Mouse (Mus musculus) gastrocnemius, postnatal 10 days (tissue): ENCODE measurements at regions not wholly inside any gene's neighbourhood (a gene's known extent, or its start where the extent isn't known, plus 50 kb on each side); places are given as distances from the start of the nearest gene placed in this dataset.

Experiments
- DNase-seq: peaks from one replicate; pipeline ENCODE4 v3.0.0; 2021; ENCODE audit warnings: mixed read lengths

GRCm38 (mm10) chr10:126734661-126735060 lies 166.5 kb downstream of the Atp23 start:
- no peak for DNase-seq

- DNase-seq = no peak
These were observed 173.3 kb downstream of the Atp23 start for GRCm38 (mm10) chr10:126727840-126728239.

- DNase-seq = peak; percentile 8
These were observed 183.2 kb downstream of the Atp23 start for GRCm38 (mm10) chr10:126717961-126718360.

- DNase-seq = no peak
These were observed 189.4 kb downstream of the Atp23 start for GRCm38 (mm10) chr10:126711758-126712157.

GRCm38 (mm10) chr10:126709219-126709917 lies 191.8 kb downstream of the Atp23 start:
- no peak for DNase-seq

- no peak for DNase-seq
These were observed 192.4 kb downstream of the Atp23 start for GRCm38 (mm10) chr10:126708730-126709129.

- DNase-seq = no peak
These were observed 192.9 kb downstream of the Atp23 start for GRCm38 (mm10) chr10:126708215-126708614.

- DNase-seq = no peak
These were observed 204.1 kb downstream of the Atp23 start for GRCm38 (mm10) chr10:126697086-126697485.

- no peak for DNase-seq
These were observed 210.1 kb downstream of the Atp23 start for GRCm38 (mm10) chr10:126690914-126691673.

GRCm38 (mm10) chr10:126680275-126681184 lies 220.6 kb downstream of the Atp23 start:
- DNase-seq = no peak

- DNase-seq = no peak
These were observed 221.7 kb downstream of the Atp23 start for GRCm38 (mm10) chr10:126679224-126680120.

GRCm38 (mm10) chr10:126673437-126673836 lies 227.7 kb downstream of the Atp23 start:
- no peak for DNase-seq

GRCm38 (mm10) chr10:126664408-126665083 lies 236.6 kb downstream of the Atp23 start:
- no peak for DNase-seq

GRCm38 (mm10) chr10:126663461-126664013 lies 237.6 kb downstream of the Atp23 start:
- DNase-seq = no peak

GRCm38 (mm10) chr10:126662765-126663164 lies 238.4 kb downstream of the Atp23 start:
- no peak for DNase-seq

- no peak for DNase-seq
These were observed 240.0 kb downstream of the Atp23 start for GRCm38 (mm10) chr10:126661095-126661615.

- DNase-seq = no peak
These were observed 241.1 kb downstream of the Atp23 start for GRCm38 (mm10) chr10:126660024-126660423.

GRCm38 (mm10) chr10:126652693-126653092 lies 248.5 kb downstream of the Atp23 start:
- DNase-seq = no peak

- no peak for DNase-seq
These were observed 254.6 kb downstream of the Atp23 start for GRCm38 (mm10) chr10:126646587-126646986.

GRCm38 (mm10) chr10:126641792-126642289 lies 259.3 kb downstream of the Atp23 start:
- no peak for DNase-seq
